Mouse (Mus musculus) spleen, adult 2 months (tissue): ENCODE data around the gene Baat.

Experiments used
- CTCF ChIP-seq: fragments of 200-500 bp; IDR thresholded peaks from 2 replicates; pipeline ENCODE4 v1.5.1; 2011; ENCODE audit warnings: mild to moderate bottlenecking, inconsistent platforms; ENCODE audit not compliant: insufficient read depth, insufficient read length, insufficient replicate concordance; ENCODE audit errors: extremely low read depth
- POLR2A ChIP-seq: fragments of 200-500 bp; IDR thresholded peaks from 2 replicates; pipeline ENCODE4 v1.6.1; 2011; ENCODE audit warnings: low read depth, low read length, inconsistent platforms

- TF ChIP-seq CTCF, result no peak
- no peak for TF ChIP-seq POLR2A
Observed at GRCm38 (mm10) chr4:49535036-49535435, 28.7 kb upstream of the Baat start.
